Mouse (Mus musculus) embryo, embryonic 11.5 days (tissue): ENCODE results near the gene Tmbim6.
A peak's percentile ranks its signal among the peaks of the same experiment; 100 is the strongest.

Source experiments
- DNase-seq: peaks from one replicate; pipeline ENCODE4 v3.0.0-alpha.2; 2012; ENCODE audit warnings: low read depth, low spot score

Gene Tmbim6

GRCm38 (mm10) chr15:99392486-99393385, at the start of gene Tmbim6:
Gene Tmbim6 (plus strand): TSS chr15:99392882.
- DNase-seq: peak; percentile 99

- DNase-seq: no peak
Observed at GRCm38 (mm10) chr15:99343414-99344147, 49.1 kb upstream of the Tmbim6 start.

GRCm38 (mm10) chr15:99344148-99344870, 48.4 kb upstream of the Tmbim6 start:
- DNase-seq: no peak

- DNase-seq: no peak
Observed at GRCm38 (mm10) chr15:99344961-99345360, 47.7 kb upstream of the Tmbim6 start.

GRCm38 (mm10) chr15:99351610-99352009, 41.1 kb upstream of the Tmbim6 start:
- DNase-seq: no peak

GRCm38 (mm10) chr15:99352306-99352705, 40.4 kb upstream of the Tmbim6 start:
- DNase-seq: no peak

GRCm38 (mm10) chr15:99355660-99356059, 37.0 kb upstream of the Tmbim6 start:
- DNase-seq: no peak

GRCm38 (mm10) chr15:99356462-99356861, 36.2 kb upstream of the Tmbim6 start:
- no peak for DNase-seq

GRCm38 (mm10) chr15:99358952-99359351, 33.7 kb upstream of the Tmbim6 start:
- no peak for DNase-seq

GRCm38 (mm10) chr15:99364022-99364530, 28.6 kb upstream of the Tmbim6 start:
- no peak for DNase-seq

- DNase-seq: no peak
Observed at GRCm38 (mm10) chr15:99364921-99365320, 27.8 kb upstream of the Tmbim6 start.

GRCm38 (mm10) chr15:99368583-99369266, 24.0 kb upstream of the Tmbim6 start:
- no peak for DNase-seq

- DNase-seq: peak; percentile 35
Observed at GRCm38 (mm10) chr15:99369391-99370171, 23.1 kb upstream of the Tmbim6 start.

GRCm38 (mm10) chr15:99370259-99370691, 22.4 kb upstream of the Tmbim6 start, which contains the start of gene Fmnl3:
Gene Fmnl3 (minus strand): TSS chr15:99370482.
- DNase-seq: peak; percentile 94

GRCm38 (mm10) chr15:99371526-99372340, 20.9 kb upstream of the Tmbim6 start:
- DNase-seq: no peak

GRCm38 (mm10) chr15:99372761-99373160, 19.9 kb upstream of the Tmbim6 start:
- no peak for DNase-seq

GRCm38 (mm10) chr15:99375036-99375435, 17.6 kb upstream of the Tmbim6 start:
- no peak for DNase-seq

GRCm38 (mm10) chr15:99375581-99375980, 17.1 kb upstream of the Tmbim6 start:
- DNase-seq: no peak

- no peak for DNase-seq
Observed at GRCm38 (mm10) chr15:99376240-99376639, 16.4 kb upstream of the Tmbim6 start.
